Mouse (Mus musculus): ENCODE results near the gene Hnrnpa3.

DNA sequence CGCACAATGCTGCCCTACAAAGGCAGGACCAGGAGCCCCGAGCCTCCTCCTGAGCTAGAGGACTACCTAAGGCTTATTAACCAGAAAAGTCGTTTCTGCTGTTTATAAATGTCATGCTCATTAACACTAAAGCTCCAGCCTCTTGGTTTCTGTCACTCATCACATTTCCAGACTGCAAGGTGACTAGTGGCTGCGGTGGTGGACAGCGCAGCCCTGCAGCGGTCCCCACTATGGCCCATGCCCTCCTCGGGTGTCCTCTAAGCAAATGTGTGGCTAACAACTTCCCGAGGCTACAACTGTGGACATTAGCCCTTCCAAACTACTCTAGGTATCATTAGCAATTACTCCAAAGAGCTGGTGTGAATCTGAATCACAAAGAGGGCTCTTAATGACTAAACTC, 32.3 kb downstream of the Hnrnpa3 start:
- TF ChIP-seq POLR2A (IDR thresholded peaks at IDR 0.05; ENCODE audit: low read depth, low read length) (no peak), CTCF (IDR thresholded peaks at IDR 0.05; ENCODE audit: extremely low read depth, insufficient read length, insufficient replicate concordance, low read depth, low read length) (no peak)
